Mouse (Mus musculus) neural tube, embryonic 12.5 days (tissue): Measurements from ENCODE around the gene Olfr691. TPM values are rescaled to one million over a fixed set of nuclear protein-coding genes. Genes with fewer than 3 reads are reported as not detected.
"Not testable (repeated sequence)": the region's sequence is repeated elsewhere in the genome, so short reads cannot be mapped to it uniquely, and the experiment has no call there.

Source experiments
- ATAC-seq: fragments of 200-750 bp; cut with Nextera tagmentation; 2 replicates; pipeline ENCODE4 v1.8.0; 2017; ENCODE audit warnings: low read depth, mild to moderate bottlenecking, moderate TSS enrichment, moderate library complexity; ENCODE audit not compliant: low FRiP score
- H3K27ac ChIP-seq: fragments of 300-500 bp; sonication (generic); 2 replicates; pipeline ENCODE4 v1.5.1; 2016
- H3K27me3 ChIP-seq: fragments of 300-500 bp; sonication (generic); replicated peaks from 2 replicates; pipeline ENCODE4 v1.6.1; 2016; ENCODE audit warnings: mild to moderate bottlenecking
- H3K36me3 ChIP-seq: fragments of 300-500 bp; sonication (generic); 2 replicates; pipeline ENCODE4 v1.6.1; 2016; ENCODE audit warnings: mild to moderate bottlenecking
- H3K4me1 ChIP-seq: fragments of 300-500 bp; sonication (generic); 2 replicates; pipeline ENCODE4 v1.6.1; 2016
- H3K4me2 ChIP-seq: fragments of 300-500 bp; sonication (generic); replicated peaks from 2 replicates; pipeline ENCODE4 v1.6.1; 2016; ENCODE audit warnings: mild to moderate bottlenecking
- H3K4me3 ChIP-seq: fragments of 300-500 bp; sonication (generic); 2 replicates; pipeline ENCODE4 v1.5.1; 2016
- H3K9ac ChIP-seq: fragments of 300-500 bp; sonication (generic); 2 replicates; pipeline ENCODE4 v1.6.1; 2016; ENCODE audit warnings: mild to moderate bottlenecking
- H3K9me3 ChIP-seq: fragments of 300-500 bp; sonication (generic); 2 replicates; pipeline ENCODE4 v1.6.1; 2016; ENCODE audit warnings: mild to moderate bottlenecking
- WGBS: fragments of 180-500 bp; shearing (Covaris S2); methylation state at CpG from one replicate; pipeline ENCODE4 v1.1.7; 2016; 5-methylcytosine and 5-hydroxymethylcytosine counted together
- polyA plus RNA-seq: library from polyadenylated mRNA; unstranded; fragments of >200 nt; fragmentation: Nextera tagmentation; extraction: Ambion mirVana; gene quantifications from 2 replicates; pipeline ENCODE4 v1.2.1, GENCODE M21; 2016

The Olfr691 gene
- polyA plus RNA-seq, 1 experiment from 2014 or later: 0.34 TPM

- H3K4me3 ChIP-seq, H3K27ac ChIP-seq, H3K4me1 ChIP-seq, H3K27me3 ChIP-seq, H3K9me3 ChIP-seq, H3K9ac ChIP-seq, H3K36me3 ChIP-seq, H3K4me2 ChIP-seq: not testable (repeated sequence)
- peak; percentile 75; the same call in 1 of the 2 replicates for ATAC-seq
- no CpG with 5 or more reads among the region's 5 CpGs for WGBS
Observed at GRCm38 (mm10) chr7:105356064-105356463, 14.0 kb upstream of the Olfr691 start.

- WGBS: 85% methylated on average over 2 of the region's 2 CpGs
- Histone ChIP-seq H3K9me3 (no peaks in the 10 kb centered on the region), H3K4me1 (no peaks in the 10 kb centered on the region), H3K36me3 (no peaks in the 10 kb centered on the region), H3K27me3 (no peaks in the 10 kb centered on the region), H3K4me2 (no peak overlapping the region), H3K9ac (no peak overlapping the region), H3K27ac (no peak overlapping the region), H3K4me3 (no peak overlapping the region)
- ATAC-seq: no peak
Observed at GRCm38 (mm10) chr7:105342752-105343151, 682 bp upstream of the Olfr691 start.

DNA sequence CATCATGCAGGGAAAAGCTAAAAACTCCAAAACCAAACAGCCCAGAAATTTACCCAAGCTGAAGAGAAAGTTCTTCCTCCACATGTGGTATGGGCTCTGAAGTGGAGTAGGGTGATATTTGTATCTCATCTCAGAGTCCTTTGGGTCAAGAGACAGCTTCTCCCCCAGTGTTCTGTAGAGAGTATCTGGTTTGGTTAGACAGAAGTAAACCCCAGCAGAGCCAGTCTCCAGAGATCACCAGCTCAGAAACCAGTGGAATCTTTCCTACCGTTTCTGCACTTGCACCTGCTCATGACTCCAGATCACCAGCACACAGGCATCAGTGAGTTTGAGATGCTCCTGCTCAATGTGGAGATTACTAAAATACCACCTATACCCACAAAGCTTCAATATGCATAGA lies 8.1 kb downstream of the Olfr691 start, which contains the start of gene Olfr690:
TSS of gene Olfr690 (minus strand) at position 101 of the 400 bp plus-strand sequence.
- H3K4me3 ChIP-seq: no peak within 1 kb of the TSS
- no peaks in the 10 kb centered on the region for H3K36me3 ChIP-seq
- no peaks in the 10 kb centered on the region for H3K9me3 ChIP-seq
- no peak within 1 kb of the TSS for H3K27ac ChIP-seq
- no peak within 1 kb of the TSS for H3K4me2 ChIP-seq
- no peaks in the 10 kb centered on the region for H3K4me1 ChIP-seq
- 87% methylated on average over 1 of the region's 1 CpGs for WGBS
- ATAC-seq: no peak
- H3K27me3 ChIP-seq: no peaks in the 10 kb centered on the region
- no peak within 1 kb of the TSS for H3K9ac ChIP-seq

GRCm38 (mm10) chr7:105325302-105325701 lies 16.8 kb downstream of the Olfr691 start:
- 84% methylated on average over 2 of the region's 2 CpGs for WGBS
- Histone ChIP-seq H3K27ac (no peak overlapping the region), H3K36me3 (no peaks in the 10 kb centered on the region), H3K4me1 (no peaks in the 10 kb centered on the region), H3K9me3 (no peaks in the 10 kb centered on the region), H3K4me2 (no peak overlapping the region), H3K27me3 (no peaks in the 10 kb centered on the region), H3K9ac (no peak overlapping the region), H3K4me3 (no peak overlapping the region)
- ATAC-seq: no peak

DNA sequence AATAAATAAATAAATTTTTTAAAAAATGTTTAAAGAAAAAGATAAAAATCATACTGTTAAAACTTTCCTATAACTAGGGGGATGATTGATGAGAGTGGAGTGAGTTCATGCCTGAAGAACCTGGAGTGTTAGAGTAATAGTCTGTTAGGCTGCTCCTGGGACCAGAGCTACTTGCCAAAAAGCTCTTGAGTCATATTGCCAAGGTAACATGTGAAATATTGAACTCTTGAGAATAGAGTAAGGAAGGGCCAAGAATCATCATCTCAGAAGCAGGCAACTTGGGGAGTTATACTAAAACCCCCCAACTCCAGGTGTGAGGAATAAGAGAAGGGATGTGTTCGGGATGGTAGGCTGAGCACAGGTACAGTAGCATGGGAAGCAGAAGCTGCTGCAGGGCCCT lies 31.2 kb downstream of the Olfr691 start, which contains the start of gene Olfr689:
TSS of gene Olfr689 (plus strand) at position 301 of the 400 bp plus-strand sequence.
- WGBS: 84% methylated on average over 1 of the region's 1 CpGs
- Histone ChIP-seq H3K9me3 (no peaks in the 10 kb centered on the region), H3K4me1 (no peaks in the 10 kb centered on the region), H3K27me3 (no peaks in the 10 kb centered on the region), H3K4me3 (no peak within 1 kb of the TSS), H3K4me2 (no peak within 1 kb of the TSS), H3K9ac (no peak within 1 kb of the TSS), H3K36me3 (no peaks in the 10 kb centered on the region), H3K27ac (no peak within 1 kb of the TSS)
- ATAC-seq: no peak

GRCm38 (mm10) chr7:105290051-105290450 lies 52.0 kb downstream of the Olfr691 start:
- no peak overlapping the region for H3K4me3 ChIP-seq
- no peak overlapping the region for H3K27ac ChIP-seq
- no peak for ATAC-seq

DNA sequence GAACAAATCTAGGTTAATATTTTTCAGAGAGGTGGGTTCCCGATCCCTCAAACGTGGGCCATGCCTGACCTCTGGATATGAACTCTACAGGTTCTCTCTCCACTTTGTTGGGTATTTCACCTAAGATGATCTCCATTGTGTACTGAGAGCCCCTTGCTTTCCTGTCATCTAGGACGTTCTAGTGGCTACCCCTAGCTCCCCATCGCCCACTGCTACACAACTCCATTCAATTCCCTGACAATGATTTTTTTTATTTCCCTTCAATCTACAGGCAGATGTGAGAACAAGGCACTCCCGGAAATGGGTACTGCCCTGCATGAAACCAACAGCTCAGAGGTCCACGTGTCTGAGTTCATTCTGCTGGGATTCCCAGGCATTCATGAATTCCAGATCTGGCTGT lies 54.3 kb downstream of the Olfr691 start, which contains the start of gene Olfr688:
TSS of gene Olfr688 (plus strand) at position 301 of the 400 bp plus-strand sequence.
- 83% methylated on average over 6 of the region's 6 CpGs for WGBS
- no peak within 1 kb of the TSS for H3K27ac ChIP-seq
- H3K27me3 ChIP-seq: no peaks in the 10 kb centered on the region
- H3K4me2 ChIP-seq: no peak within 1 kb of the TSS
- no peak within 1 kb of the TSS for H3K4me3 ChIP-seq
- no peak for ATAC-seq
- H3K9ac ChIP-seq: no peak within 1 kb of the TSS
- H3K9me3 ChIP-seq: no peaks in the 10 kb centered on the region
- no peaks in the 10 kb centered on the region for H3K36me3 ChIP-seq
- H3K4me1 ChIP-seq: no peaks in the 10 kb centered on the region

More at GRCm38 (mm10) chr7:105290051-105290450, 52.0 kb downstream of the Olfr691 start:
- Histone ChIP-seq H3K36me3 (no peaks in the 10 kb centered on the region), H3K4me2 (no peak overlapping the region), H3K9me3 (no peaks in the 10 kb centered on the region), H3K9ac (no peak overlapping the region), H3K4me1 (no peaks in the 10 kb centered on the region), H3K27me3 (no peaks in the 10 kb centered on the region)

Other genes with a start within 250 kb of the Olfr691 start
- gene Olfr680-ps1, start 249.5 kb downstream of the Olfr691 start, polyA plus RNA-seq: not detected in 2 replicates
- gene Olfr681, start 225.4 kb downstream of the Olfr691 start, polyA plus RNA-seq: not detected in 2 replicates
- gene Olfr683, start 195.3 kb downstream of the Olfr691 start, polyA plus RNA-seq: not detected in 2 replicates
- not detected in 2 replicates for gene Olfr684, start 178.6 kb downstream of the Olfr691 start, polyA plus RNA-seq
- gene Olfr685, start 156.3 kb downstream of the Olfr691 start, polyA plus RNA-seq: not detected in 2 replicates
- not detected in 2 replicates for gene Olfr686, start 134.8 kb downstream of the Olfr691 start, polyA plus RNA-seq
- not detected in 2 replicates for gene Olfr688, start 54.2 kb downstream of the Olfr691 start, polyA plus RNA-seq
- gene Olfr689, start 31.1 kb downstream of the Olfr691 start, polyA plus RNA-seq: not detected in 2 replicates
- gene Olfr690, start 8.2 kb downstream of the Olfr691 start, polyA plus RNA-seq: not detected in 2 replicates
- gene Olfr692, start 26.0 kb upstream of the Olfr691 start, polyA plus RNA-seq: not detected in 2 replicates
- not detected in 2 replicates for gene Gm5901, start 32.8 kb upstream of the Olfr691 start, polyA plus RNA-seq
- 40.6 and 41.7 TPM in 2 replicates for gene Fam160a2, start 57.8 kb upstream of the Olfr691 start, polyA plus RNA-seq
- 0.08 and 0.15 TPM in 2 replicates for gene Cnga4, start 62.3 kb upstream of the Olfr691 start, polyA plus RNA-seq
- 0.22 and 0.68 TPM in 2 replicates for gene Cckbr, start 83.5 kb upstream of the Olfr691 start, polyA plus RNA-seq
- gene Cavin3, start 140.0 kb upstream of the Olfr691 start, polyA plus RNA-seq: 29.2 and 29.3 TPM in 2 replicates
- gene Smpd1, start 212.1 kb upstream of the Olfr691 start, polyA plus RNA-seq: 53.8 and 56.6 TPM in 2 replicates
- gene Apbb1, start 239.4 kb upstream of the Olfr691 start, polyA plus RNA-seq: 185 TPM in 2 replicates